Mouse (Mus musculus) large intestine, adult 2 months (tissue): Measurements from ENCODE around the gene Kmt5b. TPM values are rescaled to one million over a fixed set of nuclear protein-coding genes. Genes with fewer than 3 reads are reported as not detected.

ENCODE experiments used
- DNase-seq: peaks from one replicate; pipeline ENCODE4 v3.0.0-alpha.2; 2012; ENCODE audit warnings: low read depth, low spot score
- WGBS: fragments of 180-500 bp; shearing (Covaris S2); methylation state at CpG from one replicate; pipeline ENCODE4 v1.1.7; 2018; 5-methylcytosine and 5-hydroxymethylcytosine counted together
- polyA plus RNA-seq: library from polyadenylated mRNA; depleted of rRNA; stranded (reverse); fragments of >200 nt; gene quantifications from 2 replicates; pipeline ENCODE4 v1.2.3, GENCODE M21; 2012; rRNA removed

Gene Kmt5b
- polyA plus RNA-seq = 9.9 and 15.8 TPM in 2 replicates

- under 1% methylated on average over 39 of the region's 39 CpGs for WGBS
- no peak for DNase-seq
These were observed at the start of gene Kmt5b for GRCm38 (mm10) chr19:3767276-3767780. TSS of gene Kmt5b (plus strand) at chr19:3767421.

- DNase-seq = no peak
- WGBS = 31% methylated on average over 19 of the region's 19 CpGs
These were observed 48.5 kb upstream of the Kmt5b start for GRCm38 (mm10) chr19:3718481-3719361.

- no peak for DNase-seq
- under 1% methylated on average over 27 of the region's 27 CpGs for WGBS
These were observed 47.8 kb upstream of the Kmt5b start for GRCm38 (mm10) chr19:3719362-3719891.

- 91% methylated on average over 9 of the region's 9 CpGs for WGBS
- no peak for DNase-seq
These were observed 44.1 kb upstream of the Kmt5b start for GRCm38 (mm10) chr19:3723170-3723569.

GRCm38 (mm10) chr19:3723904-3724303 lies 43.3 kb upstream of the Kmt5b start:
- WGBS = 84% methylated on average over 4 of the region's 4 CpGs
- no peak for DNase-seq

- WGBS = 7% methylated on average over 1 of the region's 1 CpGs
- no peak for DNase-seq
These were observed 42.4 kb upstream of the Kmt5b start for GRCm38 (mm10) chr19:3724779-3725178.

GRCm38 (mm10) chr19:3728901-3729300 lies 38.3 kb upstream of the Kmt5b start:
- DNase-seq = no peak
- WGBS = 53% methylated on average over 2 of the region's 2 CpGs

- DNase-seq = no peak
These were observed 36.2 kb upstream of the Kmt5b start for GRCm38 (mm10) chr19:3730781-3731646.

GRCm38 (mm10) chr19:3736001-3736400 lies 31.2 kb upstream of the Kmt5b start:
- 66% methylated on average over 3 of the region's 3 CpGs for WGBS
- DNase-seq = no peak

More at GRCm38 (mm10) chr19:3730781-3731646, 36.2 kb upstream of the Kmt5b start:
- WGBS = 80% methylated on average over 7 of the region's 7 CpGs

- 95% methylated on average over 7 of the region's 7 CpGs for WGBS
- no peak for DNase-seq
These were observed 27.6 kb upstream of the Kmt5b start for GRCm38 (mm10) chr19:3739650-3740049.

- 69% methylated on average over 4 of the region's 4 CpGs for WGBS
These were observed 24.5 kb upstream of the Kmt5b start for GRCm38 (mm10) chr19:3742716-3743115.

GRCm38 (mm10) chr19:3743362-3743761 lies 23.9 kb upstream of the Kmt5b start:
- no peak for DNase-seq
- 84% methylated on average over 7 of the region's 7 CpGs for WGBS

More at GRCm38 (mm10) chr19:3742716-3743115, 24.5 kb upstream of the Kmt5b start:
- no peak for DNase-seq

GRCm38 (mm10) chr19:3743851-3744512 lies 23.2 kb upstream of the Kmt5b start:
- 3% methylated on average over 13 of the region's 13 CpGs for WGBS

GRCm38 (mm10) chr19:3752621-3753239 lies 14.5 kb upstream of the Kmt5b start:
- DNase-seq = no peak
- WGBS = 14% methylated on average over 8 of the region's 8 CpGs

More at GRCm38 (mm10) chr19:3743851-3744512, 23.2 kb upstream of the Kmt5b start:
- no peak for DNase-seq

- DNase-seq = no peak
- WGBS = 59% methylated on average over 1 of the region's 1 CpGs
These were observed 14.0 kb upstream of the Kmt5b start for GRCm38 (mm10) chr19:3753240-3753633.

GRCm38 (mm10) chr19:3753738-3754137 lies 13.5 kb upstream of the Kmt5b start:
- whole genome bisulfite sequencing = 57% methylated on average over 8 of the region's 8 CpGs
- no peak for DNase-seq

- DNase-seq = no peak
- 56% methylated on average over 1 of the region's 1 CpGs for WGBS
These were observed 9.4 kb upstream of the Kmt5b start for GRCm38 (mm10) chr19:3757861-3758260.

GRCm38 (mm10) chr19:3765221-3765820 lies 1.9 kb upstream of the Kmt5b start:
- WGBS = 81% methylated on average over 4 of the region's 4 CpGs
- no peak for DNase-seq

GRCm38 (mm10) chr19:3766378-3766777 lies 843 bp upstream of the Kmt5b start:
- WGBS = 95% methylated on average over 5 of the region's 5 CpGs
- DNase-seq = no peak
